Mouse (Mus musculus) heart, adult 11 months (tissue): ENCODE results near the gene Fam129b.

Experiments used
- DNase-seq: peaks from one replicate; pipeline ENCODE4 v3.0.0; 2022

The Fam129b gene

GRCm38 (mm10) chr2:32966184-32966688 lies 90.3 kb downstream of the Fam129b start:
- DNase-seq: no peak

GRCm38 (mm10) chr2:32966689-32967631 lies 91.0 kb downstream of the Fam129b start:
- peak; percentile 99 for DNase-seq

- peak; percentile 93 for DNase-seq
Measured at GRCm38 (mm10) chr2:32968024-32968614, 92.2 kb downstream of the Fam129b start.

- DNase-seq: peak; percentile 98
Measured at GRCm38 (mm10) chr2:32969326-32969725, 93.4 kb downstream of the Fam129b start.

- no peak for DNase-seq
Measured at GRCm38 (mm10) chr2:32971235-32971634, 95.3 kb downstream of the Fam129b start.

- DNase-seq: no peak
Measured at GRCm38 (mm10) chr2:32974216-32974615, 98.3 kb downstream of the Fam129b start.
